Mouse (Mus musculus) mature B cell (primary cell): ENCODE results near the gene Nrg3.

Source experiments
- in situ Hi-C: fragments of 300-500 bp; cut with MboI; formaldehyde crosslinking; loops from 2 replicates; pipeline ENCODE4 v1.14.3; 2019

Gene Nrg3

GRCm38 (mm10) chr14:39472790-39473761 lies at the start of gene Nrg3:
TSS of gene Nrg3 (minus strand) at chr14:39473088.
- in situ Hi-C loops, result no loop called here

- in situ Hi-C loops, result no loop called here
These were observed 36.1 kb upstream of the Nrg3 start for GRCm38 (mm10) chr14:39508956-39509355.

DNA sequence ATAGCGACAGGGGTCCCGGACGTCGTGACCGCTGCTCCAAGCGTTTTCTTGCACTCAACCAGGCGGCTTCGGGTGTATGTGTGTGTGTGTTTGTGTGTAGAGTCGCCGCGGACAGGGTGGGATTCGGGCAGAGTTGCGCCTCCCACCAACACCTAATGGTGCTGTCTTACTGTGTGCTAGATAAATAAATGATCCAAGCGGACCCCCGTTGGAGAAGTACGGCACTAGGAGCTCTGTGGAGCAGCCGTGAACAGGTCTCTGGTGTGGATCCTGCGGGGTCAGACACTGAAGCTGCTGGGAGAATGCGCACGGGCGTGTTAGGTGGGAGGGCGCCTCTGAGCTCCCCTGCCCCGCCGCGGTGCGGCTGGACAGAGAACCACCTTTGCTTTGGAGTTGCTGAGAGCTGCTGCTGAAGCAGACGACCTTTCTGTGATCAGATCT lies 903 bp upstream of the Nrg3 start:
- in situ Hi-C loops, result no loop called here

- in situ Hi-C loops, result no loop called here
These were observed 639 bp downstream of the Nrg3 start for GRCm38 (mm10) chr14:39472146-39472751.

GRCm38 (mm10) chr14:39471236-39471981 lies 1.5 kb downstream of the Nrg3 start:
- in situ Hi-C loops, result no loop called here

GRCm38 (mm10) chr14:39445501-39445900 lies 27.4 kb downstream of the Nrg3 start:
- in situ Hi-C loops, result no loop called here

- in situ Hi-C loops, result no loop called here
These were observed 44.4 kb downstream of the Nrg3 start for GRCm38 (mm10) chr14:39428503-39428902.

GRCm38 (mm10) chr14:39421874-39422273 lies 51.0 kb downstream of the Nrg3 start:
- in situ Hi-C loops, result no loop called here

DNA sequence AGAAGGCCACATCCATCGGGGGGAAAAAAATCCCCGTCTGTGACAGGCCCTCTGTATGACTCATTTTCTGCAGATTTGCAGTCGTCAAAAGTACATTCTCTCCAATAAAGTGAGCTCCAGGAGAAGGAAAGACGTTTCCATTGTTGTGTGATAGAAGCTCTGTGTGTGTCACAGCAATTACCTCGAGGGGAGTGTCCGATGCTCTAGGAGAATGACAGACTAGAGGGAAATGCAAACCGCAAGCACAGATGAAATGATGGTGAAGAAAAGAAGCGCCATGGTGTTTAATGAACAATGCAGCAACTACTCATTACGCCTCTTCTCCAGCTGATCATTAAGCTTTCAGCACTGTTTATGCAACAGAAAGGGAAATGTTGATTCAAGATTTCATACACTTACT lies 59.6 kb downstream of the Nrg3 start:
- in situ Hi-C loops, result no loop called here

DNA sequence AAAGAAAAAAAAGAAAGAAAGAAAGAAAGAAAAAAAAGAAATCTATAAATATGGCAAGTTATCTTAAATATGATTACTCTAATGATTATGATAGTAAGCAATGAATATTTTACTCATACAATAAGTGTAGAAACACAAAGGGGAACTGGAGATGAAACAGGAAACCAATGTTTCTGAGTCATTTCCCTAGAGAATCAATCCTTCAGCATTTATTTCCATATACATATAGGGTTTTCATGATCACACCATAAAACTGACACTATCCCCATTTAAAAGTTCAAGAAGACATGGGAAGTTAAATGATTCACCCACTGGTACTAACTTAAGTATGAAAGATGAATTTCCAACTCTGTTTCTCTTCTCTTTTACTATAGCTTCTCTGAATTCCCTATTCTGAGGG lies 86.0 kb downstream of the Nrg3 start:
- in situ Hi-C loops, result no loop called here

GRCm38 (mm10) chr14:39381321-39381720 lies 91.6 kb downstream of the Nrg3 start:
- in situ Hi-C loops, result no loop called here

DNA sequence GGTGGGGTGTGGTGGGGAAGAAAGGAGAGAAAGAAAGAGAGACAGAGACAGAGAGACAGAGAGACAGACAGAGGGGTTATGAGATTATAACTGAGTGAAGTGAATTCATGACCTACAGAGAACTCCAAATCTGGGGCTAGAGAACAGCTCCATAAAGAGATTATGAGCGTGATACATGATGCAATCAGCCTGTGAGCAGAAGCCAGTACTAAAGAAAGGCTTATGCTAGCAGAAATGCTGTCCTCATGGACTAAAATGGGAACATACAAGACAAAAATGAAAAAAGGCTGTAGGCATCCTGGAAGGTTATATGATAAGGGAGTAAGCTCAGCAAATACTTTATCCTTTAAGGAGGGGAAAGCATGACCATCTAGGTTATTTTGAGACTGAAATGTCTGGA lies 99.7 kb downstream of the Nrg3 start:
- in situ Hi-C loops, result no loop called here

- in situ Hi-C loops, result no loop called here
These were observed 116.6 kb downstream of the Nrg3 start for GRCm38 (mm10) chr14:39356251-39356650.

DNA sequence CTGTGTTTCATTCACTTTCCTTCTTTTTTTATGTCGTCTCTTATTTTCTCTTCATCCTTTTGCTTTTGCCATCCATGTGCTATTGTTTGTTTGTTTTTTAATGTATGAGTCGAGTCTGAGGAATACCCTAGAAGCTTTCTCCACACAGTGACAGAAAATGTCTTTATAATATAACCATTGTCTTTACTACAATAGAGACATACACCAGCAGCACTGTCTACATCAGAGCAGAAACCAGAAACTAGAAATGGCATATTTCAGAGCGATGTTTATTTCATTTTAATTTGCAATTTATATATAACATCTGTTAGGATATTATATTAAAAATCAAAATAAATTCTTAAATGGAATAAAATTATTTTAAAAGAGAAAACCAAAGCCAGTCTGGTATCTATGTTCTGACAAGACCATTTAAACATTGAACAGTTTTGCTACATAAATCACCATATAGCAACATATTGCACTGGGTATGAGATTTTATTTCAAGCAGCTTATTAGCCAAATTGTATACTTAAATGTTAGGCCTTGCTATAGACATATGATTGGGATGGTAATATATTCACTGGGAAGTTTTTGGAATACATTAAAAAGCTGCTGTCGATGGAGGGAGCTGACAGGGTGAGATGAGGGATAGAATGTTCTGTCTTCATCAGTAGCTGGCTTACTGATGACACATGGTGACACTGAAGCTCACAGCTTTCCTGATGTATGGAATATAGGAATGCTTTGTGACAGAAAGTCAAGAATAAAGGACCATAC lies 120.7 kb downstream of the Nrg3 start:
- in situ Hi-C loops, result no loop called here

DNA sequence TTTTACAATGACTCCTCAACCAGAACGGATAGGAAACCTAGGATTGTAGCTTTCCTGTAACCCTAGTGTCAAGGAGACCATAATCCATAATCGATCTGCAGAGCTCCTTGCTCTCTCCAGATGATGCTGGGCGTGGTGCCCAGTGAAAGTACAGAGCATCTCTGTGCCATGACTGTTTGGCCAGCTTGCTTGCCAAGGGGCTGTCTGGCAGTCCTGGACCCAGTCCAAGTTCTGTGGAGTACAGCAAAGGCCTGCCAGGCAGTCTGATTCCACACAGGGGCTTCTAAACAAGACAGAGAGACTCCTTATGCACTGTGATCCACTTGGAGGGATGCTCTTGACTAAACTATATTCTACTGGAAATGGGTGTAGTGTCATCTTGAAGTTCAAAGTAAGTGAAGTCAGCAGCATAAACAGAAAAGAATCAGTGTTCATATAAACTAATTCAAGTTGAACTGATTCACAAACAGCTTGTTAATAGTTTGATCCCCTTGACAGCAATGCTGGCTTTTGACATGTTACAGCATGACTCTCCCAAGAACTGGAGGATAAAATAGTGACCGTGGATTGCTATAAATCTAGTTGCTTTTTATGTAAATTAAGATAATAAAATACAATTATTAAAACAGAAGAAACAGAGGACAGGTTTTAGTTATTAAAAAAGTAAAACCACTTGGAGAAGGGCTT lies 155.3 kb downstream of the Nrg3 start:
- in situ Hi-C loops, result no loop called here

DNA sequence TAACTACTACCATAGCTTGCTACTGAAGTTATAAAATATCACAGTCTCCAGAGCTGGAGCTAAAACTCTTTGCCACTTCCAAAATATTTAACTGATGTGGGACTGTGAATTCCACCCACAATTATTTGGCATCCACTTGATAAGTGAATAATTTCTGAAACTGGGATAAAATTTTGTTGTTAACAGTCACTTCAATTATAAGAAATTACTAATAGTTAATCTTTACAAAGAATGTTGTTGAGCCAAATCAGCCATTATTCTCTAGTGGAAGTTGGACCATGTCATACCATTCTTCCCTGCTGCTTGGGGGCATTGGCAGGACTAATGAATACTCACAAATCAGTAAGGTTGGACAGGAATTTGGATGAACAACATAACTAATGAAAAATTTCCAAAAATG lies 158.8 kb downstream of the Nrg3 start:
- in situ Hi-C loops, result no loop called here

DNA sequence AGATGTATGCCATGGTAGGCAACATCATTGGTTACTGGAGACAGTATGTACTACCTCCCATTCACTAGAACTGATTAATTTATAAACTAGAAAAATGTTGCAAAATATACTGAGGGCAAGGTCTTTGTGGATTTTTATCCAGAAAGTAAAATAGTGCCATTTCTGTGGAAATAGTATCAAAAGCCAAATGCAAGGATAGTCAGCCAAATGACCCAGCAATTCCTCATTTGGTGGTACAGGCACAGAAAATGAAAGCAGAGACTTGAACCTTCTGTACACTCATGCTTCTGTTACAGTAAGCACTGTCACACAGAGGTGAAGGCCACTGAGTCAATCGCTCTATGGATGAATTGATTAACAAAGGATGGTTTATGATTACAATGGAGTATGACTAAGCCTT lies 207.8 kb downstream of the Nrg3 start:
- in situ Hi-C loops, result no loop called here

- in situ Hi-C loops, result no loop called here
These were observed 208.5 kb downstream of the Nrg3 start for GRCm38 (mm10) chr14:39264422-39264821.

DNA sequence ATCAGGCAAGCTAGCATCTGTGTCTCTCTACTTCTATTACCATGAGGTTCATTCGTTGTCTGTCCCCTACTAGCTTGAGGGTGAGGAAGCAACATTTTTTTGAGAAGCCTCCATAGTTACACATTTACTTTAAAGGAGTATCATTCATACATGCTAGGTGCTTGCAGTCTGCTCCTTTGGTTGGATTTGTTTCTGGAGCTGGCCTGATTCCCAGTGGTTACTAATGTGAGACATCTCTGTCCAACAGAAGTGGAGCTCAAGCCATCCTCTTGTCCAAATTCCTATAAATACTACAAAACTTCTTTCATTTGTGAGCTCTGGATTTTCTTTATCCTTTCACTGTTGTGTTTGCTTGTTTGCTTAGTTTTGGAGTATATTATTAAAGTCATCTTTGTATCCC lies 211.9 kb downstream of the Nrg3 start:
- in situ Hi-C loops, result no loop called here

DNA sequence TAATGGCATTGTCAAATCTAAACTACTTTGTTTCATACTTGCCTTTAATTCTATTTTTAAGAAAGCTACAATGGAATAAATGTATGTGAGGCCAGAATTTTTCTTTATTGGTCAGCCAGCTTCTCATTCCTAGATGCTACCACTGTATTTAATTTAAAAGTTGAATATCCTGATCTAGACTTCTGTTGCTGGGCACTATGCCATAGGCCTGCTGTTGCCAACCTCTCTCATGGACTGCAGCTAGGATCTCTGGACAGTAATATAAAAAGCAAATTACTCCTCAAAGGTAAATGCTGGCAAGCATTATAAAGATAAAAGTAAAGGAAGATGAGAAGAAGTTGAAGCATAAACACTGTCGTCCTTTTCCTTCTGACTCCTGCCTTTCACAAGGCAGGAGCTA lies 217.5 kb downstream of the Nrg3 start:
- in situ Hi-C loops, result no loop called here

GRCm38 (mm10) chr14:39240267-39240666 lies 232.6 kb downstream of the Nrg3 start:
- in situ Hi-C loops, result no loop called here
